Mouse (Mus musculus): ENCODE measurements at regions not wholly inside any gene's neighbourhood (a gene's known extent, or its start where the extent isn't known, plus 50 kb on each side); places are given as distances from the start of the nearest gene placed in this dataset.

DNA sequence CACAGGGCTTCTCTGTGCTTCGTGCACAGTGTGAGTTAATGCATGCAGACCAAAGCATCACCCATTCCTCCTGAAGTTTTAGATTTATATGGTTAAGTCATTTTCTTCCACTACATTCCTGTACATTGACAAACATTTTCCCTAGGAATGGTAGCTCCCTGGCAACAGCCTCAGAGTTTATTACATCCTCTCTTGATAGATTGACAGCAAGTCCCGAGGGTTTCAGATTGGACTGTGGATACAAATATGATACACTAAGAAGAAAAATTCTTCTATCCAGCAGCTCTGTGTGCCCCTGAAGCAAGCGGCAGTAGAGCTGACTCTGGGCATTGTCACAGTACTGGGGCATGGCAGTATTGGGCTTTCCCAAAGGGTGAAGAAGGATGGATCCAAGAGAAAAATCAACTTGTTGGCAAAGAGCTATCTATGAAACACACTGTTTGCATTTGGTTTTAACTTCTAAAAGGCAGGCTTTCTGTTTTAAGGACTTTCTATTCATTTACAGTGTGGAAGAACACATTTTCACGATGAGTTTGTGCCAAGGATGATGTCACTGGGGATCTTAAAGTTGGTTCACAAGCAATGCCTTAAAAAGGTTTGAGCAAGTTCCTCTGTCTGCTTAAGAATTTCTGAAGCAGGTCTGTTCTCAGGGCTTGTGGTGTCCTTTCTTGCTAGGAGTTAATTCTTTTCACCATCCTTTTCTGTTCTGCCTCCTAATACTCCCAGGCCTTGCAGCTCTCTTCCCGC lies 265.2 kb downstream of the Cd47 start:
- no peak for ATAC-seq
- Histone ChIP-seq H3K4me3 (no peak overlapping the region), H3K4me2 (no peak overlapping the region), H3K4me1 (no peaks in the 10 kb centered on the region), H3K9ac (no peak overlapping the region), H3K27me3 (no peaks in the 10 kb centered on the region), H3K36me3 (ENCODE audit: poor library complexity, severe bottlenecking) (no peaks in the 10 kb centered on the region), H3K9me3 (replicated peaks) (no peaks in the 10 kb centered on the region), H3K27ac (no peak overlapping the region)
- WGBS, result 88% methylated on average over 5 of the region's 5 CpGs

- no peak overlapping the region for H3K27ac ChIP-seq
- no peak overlapping the region for H3K9ac ChIP-seq
- H3K36me3 ChIP-seq (ENCODE audit: poor library complexity, severe bottlenecking), result no peaks in the 10 kb centered on the region
- no peak overlapping the region for H3K4me2 ChIP-seq
- no peak overlapping the region for H3K4me3 ChIP-seq
- no peaks in the 10 kb centered on the region for H3K9me3 ChIP-seq (replicated peaks)
- ATAC-seq, result no peak
- H3K27me3 ChIP-seq, result no peaks in the 10 kb centered on the region
- no peaks in the 10 kb centered on the region for H3K4me1 ChIP-seq
- WGBS, result 86% methylated on average over 4 of the region's 4 CpGs
These were observed 268.7 kb downstream of the Cd47 start for GRCm38 (mm10) chr16:50069033-50069432.

GRCm38 (mm10) chr16:50070728-50071127 lies 270.4 kb downstream of the Cd47 start:
- 67% methylated on average over 4 of the region's 4 CpGs for WGBS
- Histone ChIP-seq H3K4me3 (no peak overlapping the region), H3K27me3 (no peaks in the 10 kb centered on the region), H3K4me1 (no peaks in the 10 kb centered on the region), H3K27ac (no peak overlapping the region), H3K4me2 (no peak overlapping the region), H3K9ac (no peak overlapping the region), H3K36me3 (ENCODE audit: poor library complexity, severe bottlenecking) (no peaks in the 10 kb centered on the region), H3K9me3 (replicated peaks) (no peaks in the 10 kb centered on the region)
- no peak for ATAC-seq

- Histone ChIP-seq H3K36me3 (ENCODE audit: poor library complexity, severe bottlenecking) (no peaks in the 10 kb centered on the region), H3K4me2 (peak overlapping the region; percentile 54), H3K4me3 (no peak overlapping the region), H3K27me3 (no peaks in the 10 kb centered on the region), H3K27ac (no peak overlapping the region), H3K9me3 (replicated peaks) (no peaks in the 10 kb centered on the region), H3K9ac (0 out of 2 replicates have a peak overlapping the region, but pooled peaks have one; percentile 6), H3K4me1 (no peaks in the 10 kb centered on the region)
- ATAC-seq, result peak; percentile 46; the same call in 1 of the 2 replicates
- WGBS, result 13% methylated on average over 14 of the region's 14 CpGs
These were observed 272.6 kb downstream of the Cd47 start for GRCm38 (mm10) chr16:50072853-50073360.

GRCm38 (mm10) chr16:50073979-50074378 lies 273.6 kb downstream of the Cd47 start:
- no peak overlapping the region for H3K4me3 ChIP-seq
- H3K27me3 ChIP-seq, result no peaks in the 10 kb centered on the region
- H3K9ac ChIP-seq, result no peak overlapping the region
- H3K4me2 ChIP-seq, result no peak overlapping the region
- ATAC-seq, result peak; percentile 44; the same call in 1 of the 2 replicates
- no peaks in the 10 kb centered on the region for H3K4me1 ChIP-seq
- H3K9me3 ChIP-seq (replicated peaks), result no peaks in the 10 kb centered on the region
- H3K36me3 ChIP-seq (ENCODE audit: poor library complexity, severe bottlenecking), result no peaks in the 10 kb centered on the region
- WGBS, result 76% methylated on average over 4 of the region's 4 CpGs
- H3K27ac ChIP-seq, result no peak overlapping the region

GRCm38 (mm10) chr16:50075641-50076040 lies 275.3 kb downstream of the Cd47 start:
- Histone ChIP-seq H3K27me3 (no peaks in the 10 kb centered on the region), H3K27ac (no peak overlapping the region; the same call in 1 of the 2 replicates)
- ATAC-seq, result 0 out of 2 replicates have a peak, but pooled peaks have one; percentile 13

DNA sequence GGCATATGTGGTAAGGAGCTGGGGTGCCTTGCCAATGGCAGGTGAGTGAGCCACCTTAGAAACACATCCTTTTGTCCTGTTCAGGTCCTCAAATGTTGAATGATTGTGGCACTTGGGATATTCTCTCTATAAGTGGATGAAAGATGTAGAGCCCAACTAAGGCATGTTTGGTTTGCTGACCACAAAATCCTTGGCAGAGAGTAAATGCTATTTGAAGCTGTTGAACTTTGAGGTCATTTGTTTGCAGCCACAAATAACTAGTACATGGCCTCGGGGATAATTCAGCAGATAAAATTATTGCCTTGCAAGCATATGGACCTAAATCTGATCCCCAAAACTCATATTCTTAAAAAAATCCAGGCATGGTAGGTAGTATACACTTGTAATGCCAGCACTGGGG lies 281.2 kb downstream of the Cd47 start:
- H3K36me3 ChIP-seq (ENCODE audit: poor library complexity, severe bottlenecking), result no peaks in the 10 kb centered on the region
- 91% methylated on average over 1 of the region's 1 CpGs for WGBS
- no peak for ATAC-seq
- H3K4me1 ChIP-seq, result no peaks in the 10 kb centered on the region
- H3K27ac ChIP-seq, result no peak overlapping the region
- no peaks in the 10 kb centered on the region for H3K9me3 ChIP-seq (replicated peaks)
- no peak overlapping the region for H3K9ac ChIP-seq
- H3K4me3 ChIP-seq, result no peak overlapping the region
- no peaks in the 10 kb centered on the region for H3K27me3 ChIP-seq
- H3K4me2 ChIP-seq, result no peak overlapping the region

More at GRCm38 (mm10) chr16:50075641-50076040, 275.3 kb downstream of the Cd47 start:
- Histone ChIP-seq H3K4me2 (no peak overlapping the region), H3K4me1 (no peaks in the 10 kb centered on the region), H3K36me3 (ENCODE audit: poor library complexity, severe bottlenecking) (no peaks in the 10 kb centered on the region), H3K4me3 (no peak overlapping the region), H3K9ac (no peak overlapping the region), H3K9me3 (replicated peaks) (no peaks in the 10 kb centered on the region)
- WGBS, result 83% methylated on average over 4 of the region's 4 CpGs

DNA sequence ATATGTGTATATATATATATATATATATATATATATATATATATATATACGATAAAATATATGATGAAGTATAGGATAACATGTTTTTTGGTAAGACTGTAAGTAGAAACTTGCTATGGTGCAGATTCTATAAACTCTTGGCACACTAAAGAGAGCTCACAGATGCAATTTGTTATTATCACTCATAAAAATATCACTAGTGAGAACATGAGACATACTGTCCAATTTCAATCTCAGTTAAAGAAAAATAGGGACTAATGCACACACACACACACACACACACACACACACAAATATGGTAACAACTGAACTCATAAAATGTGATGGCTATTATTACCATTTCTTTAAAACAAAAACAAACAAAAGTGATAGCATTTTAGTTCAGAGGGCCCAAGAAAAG lies 292.0 kb downstream of the Cd47 start:
- no peaks in the 10 kb centered on the region for H3K36me3 ChIP-seq (ENCODE audit: poor library complexity, severe bottlenecking)
- no peak overlapping the region for H3K4me3 ChIP-seq
- H3K4me1 ChIP-seq, result no peaks in the 10 kb centered on the region
- no peak overlapping the region for H3K4me2 ChIP-seq
- ATAC-seq, result no peak
- WGBS, result 80% methylated on average over 1 of the region's 1 CpGs
- no peaks in the 10 kb centered on the region for H3K9me3 ChIP-seq (replicated peaks)
- no peaks in the 10 kb centered on the region for H3K27me3 ChIP-seq
- no peak overlapping the region for H3K9ac ChIP-seq
- no peak overlapping the region for H3K27ac ChIP-seq

- WGBS, result 96% methylated on average over 3 of the region's 3 CpGs
- no peak overlapping the region for H3K4me2 ChIP-seq
These were observed 292.4 kb downstream of the Cd47 start for GRCm38 (mm10) chr16:50092780-50093179.

DNA sequence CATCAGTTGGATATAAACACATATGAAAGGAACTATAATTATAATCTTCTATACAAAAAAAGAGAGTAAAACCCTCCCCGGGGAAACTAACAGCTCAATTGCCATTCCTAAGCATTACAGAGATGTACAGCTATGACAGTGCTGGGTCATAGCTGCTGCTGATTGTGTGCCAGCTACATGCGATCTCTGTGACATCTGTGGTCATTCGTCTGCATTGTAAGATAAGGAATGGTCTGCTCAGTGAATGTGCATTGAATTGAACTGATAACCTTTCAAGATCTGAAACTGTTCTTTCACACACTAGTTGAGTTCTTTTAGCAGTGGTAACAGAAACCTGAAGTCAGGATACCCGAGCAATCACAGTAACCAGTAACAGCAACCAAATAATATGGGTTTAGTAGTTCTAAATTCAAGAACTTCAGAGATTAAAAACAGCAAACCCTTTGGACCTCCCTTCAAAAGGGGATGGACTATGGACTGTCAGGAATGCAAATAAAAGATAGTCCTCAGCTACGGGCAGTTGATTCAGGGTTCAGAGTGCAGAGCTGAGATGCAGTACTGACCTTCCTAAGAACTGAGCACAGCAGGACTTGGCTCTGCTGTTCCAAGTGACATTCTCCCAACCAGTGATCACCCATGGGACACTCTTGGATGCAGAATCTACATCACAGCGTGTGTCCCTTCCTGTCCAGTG lies 295.7 kb downstream of the Cd47 start:
- no peak overlapping the region for H3K27ac ChIP-seq
- no peak overlapping the region for H3K4me2 ChIP-seq
- no peak overlapping the region for H3K4me3 ChIP-seq
- H3K27me3 ChIP-seq, result no peaks in the 10 kb centered on the region
- H3K36me3 ChIP-seq (ENCODE audit: poor library complexity, severe bottlenecking), result no peaks in the 10 kb centered on the region
- H3K4me1 ChIP-seq, result no peaks in the 10 kb centered on the region
- no peak for ATAC-seq
- H3K9me3 ChIP-seq (replicated peaks), result no peaks in the 10 kb centered on the region
- WGBS, result 81% methylated on average over 6 of the region's 6 CpGs
- no peak overlapping the region for H3K9ac ChIP-seq

More at GRCm38 (mm10) chr16:50092780-50093179, 292.4 kb downstream of the Cd47 start:
- no peaks in the 10 kb centered on the region for H3K9me3 ChIP-seq (replicated peaks)
- no peak overlapping the region for H3K4me3 ChIP-seq
- H3K27me3 ChIP-seq, result no peaks in the 10 kb centered on the region
- no peak overlapping the region for H3K27ac ChIP-seq
- H3K36me3 ChIP-seq (ENCODE audit: poor library complexity, severe bottlenecking), result no peaks in the 10 kb centered on the region
- H3K9ac ChIP-seq, result no peak overlapping the region
- H3K4me1 ChIP-seq, result no peaks in the 10 kb centered on the region
- no peak for ATAC-seq

GRCm38 (mm10) chr16:50096563-50096962 lies 296.2 kb downstream of the Cd47 start:
- Histone ChIP-seq H3K4me1 (no peaks in the 10 kb centered on the region), H3K4me3 (no peak overlapping the region), H3K36me3 (ENCODE audit: poor library complexity, severe bottlenecking) (no peaks in the 10 kb centered on the region), H3K4me2 (no peak overlapping the region), H3K27ac (no peak overlapping the region), H3K9ac (no peak overlapping the region), H3K27me3 (no peaks in the 10 kb centered on the region), H3K9me3 (replicated peaks) (no peaks in the 10 kb centered on the region)
- WGBS, result 92% methylated on average over 2 of the region's 2 CpGs
- ATAC-seq, result no peak

DNA sequence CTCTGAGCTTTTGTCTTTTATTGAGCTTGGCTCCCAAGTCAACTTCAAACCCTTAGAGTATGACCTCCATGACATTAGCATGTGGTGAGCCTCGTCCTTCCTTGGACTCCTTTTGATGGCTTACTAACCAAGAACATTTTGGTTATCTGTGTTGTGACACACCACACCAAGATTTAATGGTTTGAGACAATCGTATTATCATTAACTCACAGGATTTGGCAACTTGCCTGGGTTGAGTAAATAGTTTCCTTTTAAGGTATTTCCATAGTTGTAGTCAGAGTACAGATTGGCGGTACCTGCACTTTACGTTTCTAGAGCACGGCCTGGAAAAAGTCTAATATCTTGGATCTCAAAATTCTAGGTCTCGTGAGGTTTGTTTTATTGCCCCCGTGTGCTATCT lies 303.0 kb downstream of the Cd47 start:
- no peak overlapping the region for H3K9ac ChIP-seq
- no peak for ATAC-seq
- H3K4me3 ChIP-seq, result no peak overlapping the region
- WGBS, result 85% methylated on average over 7 of the region's 7 CpGs
- H3K36me3 ChIP-seq (ENCODE audit: poor library complexity, severe bottlenecking), result no peaks in the 10 kb centered on the region
- H3K9me3 ChIP-seq (replicated peaks), result no peaks in the 10 kb centered on the region
- H3K27me3 ChIP-seq, result no peaks in the 10 kb centered on the region
- no peak overlapping the region for H3K27ac ChIP-seq
- H3K4me2 ChIP-seq, result no peak overlapping the region
- H3K4me1 ChIP-seq, result no peaks in the 10 kb centered on the region
